Mouse (Mus musculus): ENCODE measurements around the gene Actn2.

GRCm38 (mm10) chr13:12369930-12370329, 29.4 kb upstream of the Actn2 start:
- no peak for TF ChIP-seq POLR2A (IDR thresholded peaks at IDR 0.05; ENCODE audit: insufficient read depth, low read depth, low read length)
- TF ChIP-seq CTCF (IDR thresholded peaks at IDR 0.05; ENCODE audit: insufficient read depth, low read depth, low read length): no peak
